Mouse (Mus musculus) splenic B cell, adult 2 months (primary cell): ENCODE measurements around the gene Zfp459.
"Not testable (repeated sequence)": the region's sequence is repeated elsewhere in the genome, so short reads cannot be mapped to it uniquely, and the experiment has no call there.

Experiments used
- DNase-seq: peaks from one replicate; pipeline ENCODE4 v3.0.0-alpha.2; 2011; ENCODE audit warnings: low read depth, low spot score
- H3K27me3 ChIP-seq: 2 replicates; pipeline ENCODE4 v1.6.1; 2012; ENCODE audit warnings: mild to moderate bottlenecking, low read length, moderate library complexity, mixed read lengths; ENCODE audit not compliant: control insufficient read depth, poor library complexity, insufficient read depth, severe bottlenecking
- H3K36me3 ChIP-seq: 2 replicates; pipeline ENCODE4 v1.6.1; 2012; ENCODE audit warnings: mild to moderate bottlenecking, low read length, moderate library complexity, mixed read lengths; ENCODE audit not compliant: control insufficient read depth, poor library complexity, insufficient read depth, severe bottlenecking

The Zfp459 gene

DNA sequence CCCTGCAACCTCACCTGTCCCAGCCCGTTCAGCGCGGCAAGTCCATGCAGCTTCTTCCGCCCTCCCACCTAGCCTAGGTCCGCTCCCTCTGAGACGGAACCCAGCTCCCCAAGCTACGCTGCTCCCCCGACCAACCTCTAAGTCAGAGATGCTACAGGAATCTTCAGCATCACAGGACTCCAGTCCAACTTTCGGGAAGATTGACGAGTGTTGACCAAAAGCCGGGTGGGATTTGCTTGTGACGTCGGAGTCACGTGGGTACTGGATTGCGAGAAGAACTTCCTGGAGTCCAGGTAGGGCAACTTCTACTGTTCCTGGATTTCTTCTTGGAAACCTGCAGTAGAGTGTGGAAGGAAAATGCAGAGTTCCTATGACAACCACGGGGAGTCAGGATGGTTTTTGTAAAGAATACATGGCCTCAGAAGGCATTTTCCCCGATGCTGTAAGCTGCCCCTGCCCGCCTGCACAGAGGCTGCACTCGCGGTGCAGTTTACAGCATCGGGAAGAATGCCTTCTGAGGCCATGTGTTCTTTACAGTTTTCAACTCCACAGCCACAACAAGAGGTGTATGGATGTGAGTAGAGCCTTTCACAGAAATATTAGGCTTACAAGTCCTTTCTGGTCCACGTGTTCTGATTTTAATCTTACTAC is at the start of gene Zfp459:
Gene Zfp459 (minus strand): TSS at position 212 of the 651 bp plus-strand sequence.
- H3K36me3 ChIP-seq, result no peaks in the 10 kb centered on the region
- DNase-seq, result peak; percentile 44

DNA sequence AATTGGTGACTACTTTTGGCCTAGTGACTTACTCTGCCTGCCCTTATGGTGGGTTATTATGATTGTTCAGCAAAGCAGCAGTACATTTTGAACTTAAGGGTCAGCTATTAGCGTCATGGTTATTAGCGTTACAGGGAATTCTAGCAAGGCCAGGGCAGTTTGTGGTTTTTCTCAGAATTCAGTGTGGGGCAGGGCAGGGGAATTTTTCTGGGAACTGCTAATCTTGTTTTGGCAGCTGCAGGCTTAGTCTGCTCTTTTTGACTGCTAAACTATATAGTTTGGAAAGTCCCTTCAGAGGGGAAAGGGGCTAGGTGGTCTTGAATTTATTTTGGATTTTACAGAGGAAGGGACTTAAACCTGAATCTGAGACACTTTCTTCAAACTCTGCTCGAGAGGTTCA is 48.1 kb upstream of the Zfp459 start:
- Histone ChIP-seq H3K36me3 (peaks cover 5% of the 10 kb centered on the region; the same call in 1 of the 2 replicates), H3K27me3 (no peaks in the 10 kb centered on the region)
- no peak for DNase-seq

More for the DNA sequence above, at the start of gene Zfp459:
- no peaks in the 10 kb centered on the region for H3K27me3 ChIP-seq

DNA sequence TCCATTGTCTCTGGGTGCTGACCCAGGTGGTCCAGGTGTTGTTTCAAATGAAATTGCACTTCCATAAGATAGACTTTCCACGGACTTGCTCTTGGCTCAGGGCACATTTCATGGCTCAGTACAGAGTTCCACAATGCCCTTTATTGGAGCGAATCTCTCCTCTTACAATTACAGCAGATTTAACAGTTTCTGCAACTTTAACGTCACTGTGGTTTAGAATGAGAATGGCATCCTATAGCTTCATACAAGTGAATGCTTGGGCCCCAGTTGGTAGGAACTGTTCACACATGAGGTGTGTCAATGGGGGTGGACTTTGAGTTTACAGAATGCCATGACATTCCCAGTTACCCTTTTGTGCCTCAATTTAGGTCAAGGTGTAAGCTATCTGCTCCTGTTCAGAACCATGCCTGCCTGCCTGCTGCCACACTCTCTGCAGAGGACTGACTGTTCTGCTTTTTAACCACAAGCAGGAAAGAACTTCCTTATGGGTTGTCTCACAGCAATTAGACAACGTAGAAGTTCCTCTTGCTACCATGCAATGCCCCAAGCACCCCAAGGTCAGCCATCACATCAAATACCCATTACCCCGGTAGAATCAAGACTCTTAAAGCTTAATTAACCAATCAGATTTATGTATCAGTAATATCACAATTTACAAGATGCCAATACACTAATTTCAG is 42.4 kb upstream of the Zfp459 start:
- H3K36me3 ChIP-seq, H3K27me3 ChIP-seq: not testable (repeated sequence)
- peak; percentile 65 for DNase-seq

DNA sequence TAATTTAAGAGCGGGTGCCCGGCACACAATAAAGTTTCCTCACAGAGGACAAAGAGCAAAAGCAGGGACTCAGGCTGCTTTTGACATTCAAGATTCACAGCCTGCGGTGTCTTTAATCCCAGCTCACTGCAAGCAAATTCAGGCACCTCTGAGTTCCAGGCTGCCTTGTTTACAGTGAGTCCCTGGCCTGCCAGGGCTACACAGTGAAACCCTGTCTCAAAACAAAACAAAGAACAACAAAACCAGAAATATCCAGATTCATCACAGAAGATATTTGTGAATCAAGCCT is 30.7 kb upstream of the Zfp459 start:
- H3K27me3 ChIP-seq, result no peaks in the 10 kb centered on the region
- H3K36me3 ChIP-seq, result no peaks in the 10 kb centered on the region
- no peak for DNase-seq

DNA sequence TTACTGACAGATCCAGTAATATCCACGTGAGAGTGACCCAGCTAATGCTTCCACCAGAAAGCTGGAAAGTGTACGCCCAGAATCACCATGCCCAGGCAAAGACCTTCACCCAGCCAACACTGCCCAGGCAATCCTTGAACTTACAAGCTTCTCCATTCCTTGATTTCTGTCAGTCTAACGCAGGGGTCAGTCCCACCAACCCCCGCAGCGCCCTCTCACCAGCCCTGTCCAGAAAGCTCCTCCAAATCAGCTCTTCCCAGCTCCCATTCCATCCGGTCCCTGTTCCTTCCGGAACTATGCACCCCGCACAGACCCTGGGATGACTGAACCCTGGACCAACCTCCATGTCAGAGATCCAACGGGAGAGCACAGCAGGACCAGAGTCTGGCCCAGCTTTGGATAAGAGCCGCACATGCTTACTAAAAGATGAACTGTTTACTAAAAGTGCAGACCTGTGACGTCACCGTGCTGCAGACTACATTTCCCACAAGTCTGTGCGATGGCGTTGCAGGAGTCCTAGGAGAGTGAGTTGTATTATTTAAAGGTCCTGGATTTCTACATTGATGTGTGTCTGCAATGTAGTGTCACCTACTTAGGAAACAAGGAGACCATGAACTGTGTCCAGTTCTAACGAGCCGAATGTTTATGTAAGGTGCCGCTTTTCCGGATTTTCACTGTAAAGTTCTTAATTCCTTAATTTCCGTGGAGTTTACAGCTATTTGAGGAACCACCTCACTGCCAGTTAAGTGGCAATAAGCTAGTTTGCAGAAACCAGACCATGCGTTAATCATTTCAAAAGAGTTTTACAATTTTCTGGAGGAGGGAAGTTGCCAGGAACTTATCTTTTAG is 30.2 kb upstream of the Zfp459 start, which contains the start of gene Zfp874a:
Gene Zfp874a (minus strand): TSS at position 453 of the 849 bp plus-strand sequence.
- Histone ChIP-seq H3K36me3 (no peaks in the 10 kb centered on the region), H3K27me3 (no peaks in the 10 kb centered on the region)
- DNase-seq, result peak; percentile 89

DNA sequence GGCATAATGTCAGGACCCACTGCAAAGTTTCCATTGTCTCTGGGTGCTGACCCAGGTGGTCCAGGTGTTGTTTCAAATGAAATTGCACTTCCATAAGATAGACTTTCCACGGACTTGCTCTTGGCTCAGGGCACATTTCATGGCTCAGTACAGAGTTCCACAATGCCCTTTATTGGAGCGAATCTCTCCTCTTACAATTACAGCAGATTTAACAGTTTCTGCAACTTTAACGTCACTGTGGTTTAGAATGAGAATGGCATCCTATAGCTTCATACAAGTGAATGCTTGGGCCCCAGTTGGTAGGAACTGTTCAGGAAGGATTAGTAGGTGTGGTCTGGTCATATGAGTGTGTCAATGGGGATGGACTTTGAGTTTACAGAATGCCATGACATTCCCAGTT is 15.9 kb upstream of the Zfp459 start:
- not testable (repeated sequence) for H3K36me3 ChIP-seq

DNA sequence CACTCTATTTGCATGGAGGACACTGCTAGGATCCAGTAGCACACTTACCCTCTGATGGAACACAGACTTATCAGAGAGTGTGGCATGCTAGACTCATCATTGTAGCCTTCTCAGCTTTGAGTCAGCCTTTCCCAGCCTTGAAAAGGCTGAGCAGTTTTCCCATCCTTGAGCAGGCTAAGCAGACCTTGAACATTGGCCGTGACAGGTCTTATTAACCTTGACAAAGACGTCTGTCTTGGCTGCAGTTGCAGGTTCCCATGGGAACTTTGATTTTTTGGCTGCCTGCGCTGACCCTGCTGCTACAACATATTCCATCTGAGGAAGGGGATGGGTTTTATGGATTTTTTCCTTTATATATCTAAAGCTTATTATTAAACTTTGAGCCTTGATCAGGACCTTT is 6.9 kb upstream of the Zfp459 start:
- no peak for DNase-seq
- no peaks in the 10 kb centered on the region for H3K36me3 ChIP-seq
- no peaks in the 10 kb centered on the region for H3K27me3 ChIP-seq

More for the DNA sequence above, 15.9 kb upstream of the Zfp459 start:
- DNase-seq, H3K27me3 ChIP-seq: not testable (repeated sequence)

DNA sequence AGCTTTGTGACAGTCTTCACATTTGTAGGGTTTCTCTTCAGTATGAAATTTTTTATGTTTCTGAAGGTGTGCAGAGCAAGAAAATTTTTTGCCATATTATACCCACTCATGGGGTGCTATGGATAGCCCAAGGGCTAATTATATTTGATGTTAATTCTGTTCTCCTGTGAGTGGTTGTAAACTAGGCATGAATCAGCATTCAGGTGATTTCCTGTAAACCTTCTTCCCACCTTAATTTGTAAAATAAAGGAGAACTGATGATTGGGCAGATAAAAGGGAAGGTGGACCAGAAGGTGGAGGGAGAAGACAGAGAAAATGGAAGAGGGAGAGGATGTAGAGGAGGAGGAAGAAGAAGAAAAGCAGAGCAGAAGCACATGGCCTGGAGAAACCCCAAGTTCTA is 4.5 kb upstream of the Zfp459 start:
- H3K27me3 ChIP-seq, DNase-seq, H3K36me3 ChIP-seq: not testable (repeated sequence)

DNA sequence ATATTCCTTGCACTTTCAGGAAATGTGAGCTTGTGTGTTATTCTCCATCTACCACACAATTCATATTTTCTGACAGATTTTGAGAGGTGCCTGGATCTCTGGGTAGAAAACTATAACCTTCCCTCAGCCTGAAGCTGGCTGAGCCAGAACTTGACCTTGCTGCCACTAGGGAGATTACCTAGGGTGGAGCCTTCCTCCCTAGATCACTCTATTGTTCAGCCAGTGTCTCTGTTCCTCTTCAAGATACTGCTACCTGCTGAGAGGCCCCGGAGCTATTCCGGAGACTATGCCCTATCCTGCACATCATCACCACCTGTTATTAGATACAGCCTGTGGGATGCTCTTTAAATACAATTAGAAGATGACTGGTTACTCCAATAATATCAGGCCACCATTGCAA is 1.3 kb upstream of the Zfp459 start:
- not testable (repeated sequence) for H3K36me3 ChIP-seq, H3K27me3 ChIP-seq, DNase-seq

DNA sequence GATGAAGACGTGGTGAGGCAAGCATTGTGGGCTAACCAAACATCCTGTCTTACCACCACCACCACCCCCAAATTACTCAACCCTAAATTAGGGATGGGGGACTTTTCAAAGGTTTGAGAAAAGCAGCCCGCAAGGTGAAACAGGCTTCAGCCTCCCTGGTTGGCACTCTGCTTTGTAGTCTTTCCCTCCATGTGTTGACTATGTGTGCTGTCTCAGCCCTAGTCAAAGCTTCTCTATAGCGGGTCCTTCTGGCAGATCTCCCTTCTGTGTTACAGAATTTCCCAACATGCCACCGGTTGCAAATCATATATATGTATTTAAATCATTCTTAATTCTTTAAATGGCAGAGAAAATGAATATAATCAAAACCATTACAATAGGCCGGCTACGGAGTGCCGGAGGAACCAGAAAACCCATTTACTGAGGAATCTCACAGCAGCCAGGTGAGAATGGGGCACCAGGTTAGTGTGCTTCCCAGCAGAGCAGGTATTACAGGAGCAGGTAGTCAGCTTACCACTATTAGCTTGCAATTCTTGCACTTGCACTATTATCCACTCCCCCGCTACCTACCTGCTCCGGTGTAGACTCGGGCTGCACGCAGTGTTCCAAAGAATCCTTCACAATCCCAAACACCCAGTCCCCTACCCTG is 536 bp downstream of the Zfp459 start:
- no peak for DNase-seq
- Histone ChIP-seq H3K27me3 (no peaks in the 10 kb centered on the region), H3K36me3 (no peaks in the 10 kb centered on the region)

DNA sequence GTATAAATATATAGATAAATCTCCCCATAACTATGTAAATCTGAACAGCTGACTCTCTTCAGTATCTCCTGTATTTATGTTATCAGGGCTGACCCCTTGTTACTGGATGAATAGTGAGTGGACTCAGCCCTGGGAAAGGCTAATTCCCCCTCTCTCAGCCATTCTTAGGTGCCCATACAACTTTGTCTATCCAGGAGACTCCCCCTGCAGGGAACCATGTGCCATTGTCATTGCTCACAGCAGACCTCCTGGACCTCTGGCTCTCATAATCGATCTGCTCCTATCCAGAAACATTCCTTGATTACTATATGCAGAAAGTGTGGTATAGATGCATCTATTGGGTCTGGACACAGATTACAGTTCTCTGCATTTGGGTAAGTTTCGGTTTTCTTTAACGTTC is 4.4 kb downstream of the Zfp459 start:
- DNase-seq, result no peak
- H3K27me3 ChIP-seq, result no peaks in the 10 kb centered on the region
- no peaks in the 10 kb centered on the region for H3K36me3 ChIP-seq

DNA sequence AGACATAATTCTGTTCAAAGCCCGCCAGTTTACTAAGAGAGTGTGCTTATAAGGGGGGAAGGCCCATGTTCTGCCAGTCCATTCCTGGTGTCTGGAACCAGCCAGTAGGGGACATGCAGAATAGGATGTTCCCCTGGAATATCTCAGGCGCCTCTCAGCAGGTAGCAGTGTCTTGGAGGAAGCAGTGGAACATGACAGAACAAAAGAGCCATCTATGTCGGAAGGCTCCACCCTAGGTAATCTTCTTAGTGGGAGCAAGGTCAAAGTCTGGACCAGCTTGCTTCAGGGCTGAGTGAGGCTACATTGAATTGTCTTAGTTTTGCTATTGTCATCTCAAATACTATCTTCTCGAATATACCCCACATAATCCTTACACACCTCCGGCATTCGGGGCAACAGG is 5.5 kb downstream of the Zfp459 start:
- no peak for DNase-seq
- H3K27me3 ChIP-seq, result no peaks in the 10 kb centered on the region
- no peaks in the 10 kb centered on the region for H3K36me3 ChIP-seq

DNA sequence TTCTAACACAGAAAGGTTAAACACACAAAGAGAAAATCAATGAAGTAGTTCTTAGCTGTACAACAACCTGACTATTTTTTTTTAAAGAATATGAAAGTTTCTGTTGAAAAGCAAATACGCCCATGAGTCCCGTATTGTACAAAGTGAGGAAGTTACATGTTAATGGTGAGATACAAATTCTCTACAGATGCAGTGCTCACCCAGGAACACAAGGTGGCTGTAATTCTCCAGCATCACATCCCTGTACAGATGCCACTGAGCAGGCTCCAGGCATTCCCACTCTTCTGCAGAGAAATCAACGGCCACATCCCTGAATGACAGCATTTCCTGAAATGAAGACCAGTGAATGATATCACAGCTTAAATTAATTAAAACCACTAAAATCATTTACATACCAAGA is 7.6 kb downstream of the Zfp459 start:
- H3K27me3 ChIP-seq, result not testable (repeated sequence)

DNA sequence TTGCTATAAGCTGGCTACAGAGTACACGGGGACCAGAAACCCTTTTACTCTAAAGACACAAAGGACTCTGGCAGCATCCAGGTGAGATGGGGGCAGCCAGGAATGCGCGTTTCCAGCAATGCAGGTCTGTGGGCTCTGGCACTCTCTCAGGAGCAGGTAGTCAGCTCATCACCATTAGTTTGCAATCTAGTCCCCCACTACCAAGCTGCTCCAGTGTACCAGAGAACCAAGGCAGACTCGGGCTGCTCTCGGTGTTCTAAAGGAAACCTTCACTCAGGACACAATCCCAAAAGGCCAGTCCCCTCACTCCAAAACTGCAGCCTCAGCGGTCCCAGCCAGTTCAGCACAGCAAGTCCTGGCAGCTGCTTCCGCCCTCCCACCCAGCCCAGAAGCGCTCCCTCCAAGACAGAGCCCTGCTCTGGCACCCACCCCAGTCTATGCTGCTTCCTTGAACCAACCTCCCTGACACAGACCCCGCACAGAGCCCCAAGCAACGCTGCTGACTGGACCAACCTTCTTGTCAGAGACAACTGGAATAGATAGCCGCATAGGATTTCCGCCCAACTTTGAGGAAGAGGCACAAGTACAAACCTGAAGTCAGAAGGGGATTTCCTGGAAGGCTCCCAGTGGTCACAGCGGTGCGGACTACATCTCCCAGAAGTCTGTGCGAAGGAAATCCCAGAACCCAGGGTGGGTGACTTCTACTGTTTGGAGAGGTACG is 21.9 kb downstream of the Zfp459 start, which contains the start of gene Zfp429:
Gene Zfp429 (minus strand): TSS at position 637 of the 721 bp plus-strand sequence.
- not testable (repeated sequence) for H3K27me3 ChIP-seq, H3K36me3 ChIP-seq
- peak; percentile 88 for DNase-seq

More for the DNA sequence above, 7.6 kb downstream of the Zfp459 start:
- H3K36me3 ChIP-seq, DNase-seq: not testable (repeated sequence)
